Mouse (Mus musculus): ENCODE results near the gene Il20rb. TPM values are rescaled to one million over a fixed set of nuclear protein-coding genes. Genes with fewer than 3 reads are reported as not detected.

Il20rb gene
- polyA plus RNA-seq, 1 experiment: 0.04 TPM

GRCm38 (mm10) chr9:100507581-100507980, 21.0 kb upstream of the Il20rb start:
- Histone ChIP-seq H3K4me3 (replicated peaks) (no peak overlapping the region), H3K27me3 (ENCODE audit: control insufficient read depth) (no peaks in the 10 kb centered on the region), H3K9me3 (ENCODE audit: control insufficient read depth, low read length) (no peaks in the 10 kb centered on the region), H3K36me3 (ENCODE audit: control insufficient read depth) (no peaks in the 10 kb centered on the region; the same call in 1 of the 2 replicates), H3K4me1 (ENCODE audit: control insufficient read depth) (no peaks in the 10 kb centered on the region)
- TF ChIP-seq GATA1 (IDR thresholded peaks at IDR 0.05; ENCODE audit: low read length) (no peak), TAL1 (IDR thresholded peaks at IDR 0.05; ENCODE audit: low read length) (no peak)

GRCm38 (mm10) chr9:100506652-100507051, 20.1 kb upstream of the Il20rb start:
- Histone ChIP-seq H3K4me1 (ENCODE audit: control insufficient read depth) (no peaks in the 10 kb centered on the region), H3K27me3 (ENCODE audit: control insufficient read depth) (no peaks in the 10 kb centered on the region), H3K4me3 (replicated peaks) (no peak overlapping the region), H3K9me3 (ENCODE audit: control insufficient read depth, low read length) (no peaks in the 10 kb centered on the region), H3K36me3 (ENCODE audit: control insufficient read depth) (peaks cover 1% of the 10 kb centered on the region)
- TF ChIP-seq GATA1 (IDR thresholded peaks at IDR 0.05; ENCODE audit: low read length) (no peak), TAL1 (IDR thresholded peaks at IDR 0.05; ENCODE audit: low read length) (no peak)

GRCm38 (mm10) chr9:100505498-100505897, 18.9 kb upstream of the Il20rb start:
- H3K36me3 ChIP-seq (ENCODE audit: control insufficient read depth): peaks cover 2% of the 10 kb centered on the region
- TF ChIP-seq GATA1 (IDR thresholded peaks at IDR 0.05; ENCODE audit: low read length) (no peak), TAL1 (IDR thresholded peaks at IDR 0.05; ENCODE audit: low read length) (no peak)
- H3K4me3 ChIP-seq (replicated peaks): no peak overlapping the region
- H3K27me3 ChIP-seq (ENCODE audit: control insufficient read depth): no peaks in the 10 kb centered on the region
- H3K9me3 ChIP-seq (ENCODE audit: control insufficient read depth, low read length): no peaks in the 10 kb centered on the region
- no peaks in the 10 kb centered on the region for H3K4me1 ChIP-seq (ENCODE audit: control insufficient read depth)

GRCm38 (mm10) chr9:100493611-100494261, 7.1 kb upstream of the Il20rb start:
- Histone ChIP-seq H3K9me3 (ENCODE audit: control insufficient read depth, low read length) (no peaks in the 10 kb centered on the region), H3K4me1 (ENCODE audit: control insufficient read depth) (no peaks in the 10 kb centered on the region), H3K36me3 (ENCODE audit: control insufficient read depth) (peaks cover 12% of the 10 kb centered on the region), H3K27me3 (ENCODE audit: control insufficient read depth) (no peaks in the 10 kb centered on the region), H3K4me3 (replicated peaks) (no peak overlapping the region)
- TF ChIP-seq TAL1 (IDR thresholded peaks at IDR 0.05; ENCODE audit: low read length): no peak
- TF ChIP-seq GATA1 (IDR thresholded peaks at IDR 0.05; ENCODE audit: low read length): no peak

- peaks cover 4% of the 10 kb centered on the region; the same call in 1 of the 2 replicates for H3K36me3 ChIP-seq (ENCODE audit: control insufficient read depth)
- peaks cover under 1% of the 10 kb centered on the region; the same call in 1 of the 2 replicates for H3K4me1 ChIP-seq (ENCODE audit: control insufficient read depth)
- no peak overlapping the region for H3K4me3 ChIP-seq (replicated peaks)
- no peak for TF ChIP-seq TAL1 (IDR thresholded peaks at IDR 0.05; ENCODE audit: low read length)
- TF ChIP-seq GATA1 (IDR thresholded peaks at IDR 0.05; ENCODE audit: low read length): no peak
- no peaks in the 10 kb centered on the region for H3K9me3 ChIP-seq (ENCODE audit: control insufficient read depth, low read length)
- H3K27me3 ChIP-seq (ENCODE audit: control insufficient read depth): no peaks in the 10 kb centered on the region
Observed at GRCm38 (mm10) chr9:100491424-100491823, 4.8 kb upstream of the Il20rb start.

- Histone ChIP-seq H3K4me3 (replicated peaks) (no peak overlapping the region), H3K9me3 (ENCODE audit: control insufficient read depth, low read length) (no peaks in the 10 kb centered on the region), H3K4me1 (ENCODE audit: control insufficient read depth) (peaks cover 2% of the 10 kb centered on the region; the same call in 1 of the 2 replicates), H3K36me3 (ENCODE audit: control insufficient read depth) (peaks cover 2% of the 10 kb centered on the region; the same call in 1 of the 2 replicates), H3K27me3 (ENCODE audit: control insufficient read depth) (no peaks in the 10 kb centered on the region)
- TF ChIP-seq TAL1 (IDR thresholded peaks at IDR 0.05; ENCODE audit: low read length): no peak
Observed at GRCm38 (mm10) chr9:100488969-100489368, 2.4 kb upstream of the Il20rb start.

GRCm38 (mm10) chr9:100488056-100488713, 1.6 kb upstream of the Il20rb start:
- TF ChIP-seq GATA1 (IDR thresholded peaks at IDR 0.05; ENCODE audit: low read length) (no peak), TAL1 (IDR thresholded peaks at IDR 0.05; ENCODE audit: low read length) (no peak)
- no peaks in the 10 kb centered on the region; the same call in 1 of the 2 replicates for H3K36me3 ChIP-seq (ENCODE audit: control insufficient read depth)
- no peaks in the 10 kb centered on the region for H3K27me3 ChIP-seq (ENCODE audit: control insufficient read depth)
- no peak overlapping the region for H3K4me3 ChIP-seq (replicated peaks)
- H3K9me3 ChIP-seq (ENCODE audit: control insufficient read depth, low read length): no peaks in the 10 kb centered on the region
- peaks cover 2% of the 10 kb centered on the region; the same call in 1 of the 2 replicates for H3K4me1 ChIP-seq (ENCODE audit: control insufficient read depth)

- Histone ChIP-seq H3K9me3 (ENCODE audit: control insufficient read depth, low read length) (no peaks in the 10 kb centered on the region), H3K4me1 (ENCODE audit: control insufficient read depth) (peaks cover 2% of the 10 kb centered on the region; the same call in 1 of the 2 replicates), H3K4me3 (replicated peaks) (no peak overlapping the region), H3K27me3 (ENCODE audit: control insufficient read depth) (no peaks in the 10 kb centered on the region), H3K36me3 (ENCODE audit: control insufficient read depth) (no peaks in the 10 kb centered on the region)
- TF ChIP-seq TAL1 (IDR thresholded peaks at IDR 0.05; ENCODE audit: low read length): no peak
- TF ChIP-seq GATA1 (IDR thresholded peaks at IDR 0.05; ENCODE audit: low read length): no peak
Observed at GRCm38 (mm10) chr9:100483318-100483717, 3.3 kb downstream of the Il20rb start.

GRCm38 (mm10) chr9:100481626-100482025, 5.0 kb downstream of the Il20rb start:
- Histone ChIP-seq H3K4me1 (ENCODE audit: control insufficient read depth) (peaks cover 2% of the 10 kb centered on the region; the same call in 1 of the 2 replicates), H3K4me3 (replicated peaks) (no peak overlapping the region), H3K9me3 (ENCODE audit: control insufficient read depth, low read length) (peaks cover 6% of the 10 kb centered on the region), H3K27me3 (ENCODE audit: control insufficient read depth) (no peaks in the 10 kb centered on the region), H3K36me3 (ENCODE audit: control insufficient read depth) (no peaks in the 10 kb centered on the region)
- TF ChIP-seq TAL1 (IDR thresholded peaks at IDR 0.05; ENCODE audit: low read length) (no peak), GATA1 (IDR thresholded peaks at IDR 0.05; ENCODE audit: low read length) (no peak)
